In the genomic region with DNA sequence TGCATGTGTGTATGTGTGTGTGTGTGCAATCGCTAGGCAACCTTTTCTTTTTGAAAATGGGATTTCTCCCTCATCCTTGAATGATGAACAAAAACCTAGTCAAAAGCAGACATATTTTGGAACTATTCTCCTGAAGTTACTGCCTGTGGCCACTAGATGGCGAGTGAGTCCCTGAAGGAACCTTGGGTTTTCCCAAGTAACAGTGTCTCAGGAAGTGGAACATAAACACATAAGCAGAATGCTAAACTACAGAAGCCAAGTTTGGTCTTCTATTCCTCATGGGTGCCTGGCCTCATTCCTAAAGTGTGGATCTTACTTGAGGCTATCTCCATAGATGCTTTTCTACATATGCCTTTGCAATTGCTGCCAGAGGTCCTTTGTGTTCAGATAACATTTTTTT, we compare ENCODE assay signal across 10 mouse cellular contexts. TPM values are rescaled to one million over a fixed set of nuclear protein-coding genes. Genes with fewer than 3 reads are reported as not detected.
DNase-seq lines count a peak whose midpoint lies in the region; TF ChIP-seq lines count a peak whose summit lies in the region.
"Had no signal": no experiment of that assay in that cellular context is flagged by ENCODE, and none has a peak within 500 bp of the region (broad histone marks: within the 10 kb centered on the region; RNA-seq: fewer than 3 reads in every experiment).

No protein-coding gene starts in this region.

- DNase-seq in gastrocnemius, adult 2 months, result peak; percentile 35
- DNase-seq in gastrocnemius, postnatal 25 days, result no peak
- DNase-seq in CH12.LX (ENCODE audit: extremely low read depth), result peak; percentile 33
- peak; percentile 26 for DNase-seq in cerebellum, adult 9-11 months
- peak; percentile 48 for DNase-seq in gastrocnemius, postnatal 10 days
- peak; percentile 49 to 67 for DNase-seq in layer of hippocampus, postnatal 36 days
- DNase-seq in midbrain, embryonic 10.5 days (ENCODE audit: low spot score), result peak; percentile 37
- DNase-seq in testis, postnatal 14 days (ENCODE audit: low spot score), result peak; percentile 11

- in situ Hi-C loops in CH12.LX (cut with MboI; ENCODE audit: low pct_ligation_motif_present, low pct_unique_long_range_greater_than_20kb, low sequenced_read_pairs), result loop anchor here (10.0 kb wide), 1 partner anchor 147 kb away; no protein-coding TSS in a partner anchor

- H3K9ac ChIP-seq in CH12.LX (ENCODE audit: insufficient read depth, low read depth), result no peak overlapping the region

- dilution Hi-C loops in CH12.LX (cut with MboI; ENCODE audit: extremely low pct_ligation_motif_present, extremely low pct_unique_long_range_greater_than_20kb, low sequenced_read_pairs), result no loop called here

- H3K36me3 ChIP-seq in CH12.LX (replicated peaks in 1 of 2; ENCODE audit: control insufficient read depth in 1 of 2, insufficient read depth in 1 of 2, low read length in 1 of 2), result no peaks in the 10 kb centered on the region
- peaks cover 92% of the 10 kb centered on the region for H3K36me3 ChIP-seq in midbrain, embryonic 10.5 days

- no peak for TF ChIP-seq EP300 in CH12.LX (IDR thresholded peaks at IDR 0.05; ENCODE audit: low read length)

- H3K4me1 ChIP-seq in CH12.LX (ENCODE audit: control insufficient read depth in 1 of 2, insufficient read depth in 2 of 2), result peaks cover 3 to 10% of the 10 kb centered on the region in 2 experiments; a peak in 2 of 4 replicates
- peaks cover 34% of the 10 kb centered on the region for H3K4me1 ChIP-seq in midbrain, embryonic 10.5 days

- no peaks in the 10 kb centered on the region for H3K79me2 ChIP-seq in CH12.LX (replicated peaks; ENCODE audit: control insufficient read depth, extremely low read depth, insufficient read depth, poor library complexity, severe bottlenecking)

- no peak overlapping the region for H3K4me3 ChIP-seq in gastrocnemius, adult 2 months
- no peak overlapping the region for H3K4me3 ChIP-seq in CH12.LX (replicated peaks in 1 of 3; ENCODE audit: low read depth in 2 of 3, low read length in 2 of 3, poor library complexity in 1 of 3)
- H3K4me3 ChIP-seq in midbrain, embryonic 10.5 days, result no peak overlapping the region

- peak; percentile 30 for TF ChIP-seq RAD21 in CH12.LX (IDR thresholded peaks at IDR 0.05; ENCODE audit: low read depth, low read length)

- 31% methylated on average over 2 of the region's 2 CpGs for WGBS in midbrain, embryonic 10.5 days

- no peak overlapping the region for H3K4me2 ChIP-seq in CH12.LX (ENCODE audit: insufficient read depth, low read depth, poor library complexity, severe bottlenecking)

- H3K9me3 ChIP-seq in CH12.LX (replicated peaks; ENCODE audit: low read length), result peaks cover 5% of the 10 kb centered on the region
- no peaks in the 10 kb centered on the region for H3K9me3 ChIP-seq in midbrain, embryonic 10.5 days (replicated peaks)

- TF ChIP-seq POLR2A in CH12.LX (IDR thresholded peaks at IDR 0.05; ENCODE audit: low read depth, low read length), result no peak

- no peak overlapping the region for H3K27ac ChIP-seq in gastrocnemius, adult 2 months
- no peak overlapping the region for H3K27ac ChIP-seq in CH12.LX (ENCODE audit: insufficient read depth, low read depth)
- no peak overlapping the region for H3K27ac ChIP-seq in midbrain, embryonic 10.5 days (replicated peaks)

- TF ChIP-seq CTCF in gastrocnemius, adult 2 months (IDR thresholded peaks at IDR 0.05), result peak; percentile 92
- TF ChIP-seq CTCF in CH12.LX (conservative IDR thresholded peaks at IDR 0.05 in 1 of 2, IDR thresholded peaks at IDR 0.05 in 1 of 2; ENCODE audit: low read depth in 2 of 2, low read length in 2 of 2), result peak; percentile 22 to 54; a peak in 2 of 4 replicates

- no peaks in the 10 kb centered on the region for H3K27me3 ChIP-seq in CH12.LX (replicated peaks)
- no peaks in the 10 kb centered on the region for H3K27me3 ChIP-seq in midbrain, embryonic 10.5 days (ENCODE audit: low read depth, poor library complexity, severe bottlenecking)

- intact Hi-C loops in gastrocnemius, adult 2 months (cut with DNase I), result loop anchor here (1.0 kb wide), 1 partner anchor 148 kb away; no protein-coding TSS in a partner anchor

TF ChIP-seq in CH12.LX, 34 proteins besides CTCF, POLR2A, EP300 and RAD21:
- no peak for TF ChIP-seq CHD2 (IDR thresholded peaks at IDR 0.05; ENCODE audit: low read length)
- TF ChIP-seq POLR2AphosphoS2 (IDR thresholded peaks at IDR 0.05; ENCODE audit: low read depth, low read length), result no peak
- TF ChIP-seq HCFC1 (IDR thresholded peaks at IDR 0.05; ENCODE audit: low read depth, low read length), result no peak
- TF ChIP-seq ZMIZ1 (IDR thresholded peaks at IDR 0.05; ENCODE audit: low read depth, low read length), result no peak
- peak; percentile 44 for TF ChIP-seq SMC3 (IDR thresholded peaks at IDR 0.05; ENCODE audit: low read depth, low read length)
- no peak for TF ChIP-seq KAT2A (IDR thresholded peaks at IDR 0.05; ENCODE audit: insufficient replicate concordance, low read length)

RNA-seq across cellular contexts. Expression of a gene that starts 22.4 kb away (rescaled TPM):
- total RNA-seq in gastrocnemius, adult 2 months (2021), result not detected
- not detected for total RNA-seq in gastrocnemius, postnatal 25 days (2021)
- total RNA-seq in CH12.LX (2012; rRNA removed), result not detected in 2 replicates
- not detected in 2 replicates for total RNA-seq in CH12.LX (2014; rRNA removed)
- not detected in 2 replicates for polyA plus RNA-seq in CH12.LX (2012; ENCODE audit: insufficient read length, low read depth)
- not detected for total RNA-seq in gastrocnemius, postnatal 10 days (2021)
- not detected for total RNA-seq in layer of hippocampus, postnatal 36 days (2021)
- not detected in 2 replicates for polyA plus RNA-seq in midbrain, embryonic 10.5 days (2016; fragmentation: Nextera tagmentation; extraction: Ambion mirVana)
- total RNA-seq: ES-E14 had no signal
- polyA plus RNA-seq: heart, embryonic 16.5 days had no signal
